Mouse (Mus musculus) fat pad, adult 2 months (tissue): ENCODE results near the gene Aoc3.
"Not testable (repeated sequence)": the region's sequence is repeated elsewhere in the genome, so short reads cannot be mapped to it uniquely, and the experiment has no call there.

Experiments used
- DNase-seq: peaks from one replicate; pipeline ENCODE4 v3.0.0-alpha.2; 2011; ENCODE audit warnings: low read depth, low spot score; ENCODE audit errors: extremely low read depth

Aoc3 gene

DNA sequence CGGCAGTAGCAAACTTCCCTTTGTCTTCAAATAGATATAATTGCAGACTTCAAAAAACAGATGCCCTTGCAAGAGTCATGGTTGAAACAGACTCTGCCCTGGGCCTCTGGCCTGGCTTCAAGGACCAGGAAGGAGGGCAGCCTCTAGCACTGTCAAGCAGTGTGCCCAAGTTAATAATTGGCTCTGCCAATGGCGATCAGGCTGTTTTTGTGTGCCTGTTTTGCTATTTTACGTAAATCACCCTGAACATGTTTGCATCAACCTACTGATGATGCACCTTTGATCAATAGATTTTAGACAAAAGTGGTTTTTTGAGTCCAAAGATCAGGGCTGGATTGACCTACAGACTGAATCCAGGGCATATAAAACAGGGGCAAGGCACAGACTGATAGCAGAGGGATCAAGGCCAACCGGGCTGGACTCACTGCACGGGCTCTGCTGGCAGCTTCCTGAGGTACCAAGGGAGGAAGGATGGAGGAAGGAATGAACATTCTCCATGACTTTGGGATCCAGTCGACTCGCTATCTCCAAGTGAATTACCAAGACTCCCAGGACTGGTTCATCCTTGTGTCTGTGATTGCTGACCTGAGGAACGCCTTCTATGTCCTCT is 37.0 kb downstream of the Aoc3 start, which contains the start of gene G6pc:
Gene G6pc (plus strand): TSS at position 236 of the 610 bp plus-strand sequence.
- no peak for DNase-seq

DNA sequence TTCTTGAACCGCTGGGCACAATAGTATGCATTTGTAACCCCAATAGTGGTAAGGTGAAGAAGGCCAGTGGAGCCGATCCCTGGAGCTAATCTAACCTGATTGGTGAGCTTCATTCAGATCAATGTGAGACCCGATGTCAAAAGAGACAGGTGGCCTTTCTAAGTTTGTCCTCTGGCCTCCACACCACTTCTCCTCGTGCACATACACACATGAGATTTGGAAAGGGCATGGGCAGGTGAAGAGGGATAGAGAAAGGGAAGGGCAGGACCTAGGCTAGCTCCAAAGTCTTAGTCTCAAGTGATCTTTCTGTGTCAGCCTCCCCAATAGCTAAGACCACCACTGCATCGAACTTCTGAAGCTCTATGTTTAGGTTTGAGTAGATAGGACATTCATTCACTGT is 39.7 kb downstream of the Aoc3 start:
- DNase-seq, result no peak

DNA sequence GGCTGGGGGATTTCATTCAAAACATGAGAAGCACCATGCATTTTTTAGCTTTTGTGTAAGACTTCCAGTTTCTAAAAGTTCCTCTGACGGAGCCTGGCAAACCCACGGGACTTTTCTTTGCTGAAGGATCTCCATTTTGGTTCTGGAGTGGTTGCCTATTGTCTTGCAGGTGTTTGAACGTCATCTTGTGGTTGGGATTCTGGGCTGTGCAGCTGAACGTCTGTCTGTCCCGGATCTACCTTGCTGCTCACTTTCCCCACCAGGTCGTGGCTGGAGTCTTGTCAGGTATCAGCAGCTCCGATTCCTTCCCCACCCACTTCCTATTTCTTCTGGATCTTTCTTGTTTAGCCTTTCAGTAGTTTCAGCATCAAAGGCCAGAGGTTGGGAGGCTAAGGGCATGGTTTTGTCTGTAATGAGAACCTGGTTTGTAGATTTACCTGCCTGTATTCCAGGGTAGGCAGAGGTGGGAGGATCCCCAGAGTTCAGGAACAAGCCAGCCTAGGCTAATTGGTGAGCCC is 44.1 kb downstream of the Aoc3 start:
- no peak for DNase-seq

DNA sequence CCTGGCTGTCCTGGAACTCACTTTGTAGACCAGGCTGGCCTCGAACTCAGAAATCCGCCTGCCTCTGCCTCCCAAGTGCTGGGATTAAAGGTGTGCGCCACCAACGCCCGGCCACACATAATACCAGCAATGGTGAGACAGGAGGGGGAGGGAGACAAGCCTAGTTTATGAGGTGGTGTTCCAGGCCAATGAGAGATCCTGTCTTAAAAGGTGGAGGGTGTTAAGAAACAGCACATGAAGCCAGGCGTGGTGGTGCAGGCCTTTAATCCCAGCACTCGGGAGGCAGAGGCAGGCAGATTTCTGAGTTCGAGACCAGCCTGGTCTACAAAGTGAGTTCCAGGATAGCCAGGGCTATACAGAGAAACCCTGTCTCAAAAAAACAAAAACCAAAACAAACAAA is 47.8 kb downstream of the Aoc3 start:
- not testable (repeated sequence) for DNase-seq

DNA sequence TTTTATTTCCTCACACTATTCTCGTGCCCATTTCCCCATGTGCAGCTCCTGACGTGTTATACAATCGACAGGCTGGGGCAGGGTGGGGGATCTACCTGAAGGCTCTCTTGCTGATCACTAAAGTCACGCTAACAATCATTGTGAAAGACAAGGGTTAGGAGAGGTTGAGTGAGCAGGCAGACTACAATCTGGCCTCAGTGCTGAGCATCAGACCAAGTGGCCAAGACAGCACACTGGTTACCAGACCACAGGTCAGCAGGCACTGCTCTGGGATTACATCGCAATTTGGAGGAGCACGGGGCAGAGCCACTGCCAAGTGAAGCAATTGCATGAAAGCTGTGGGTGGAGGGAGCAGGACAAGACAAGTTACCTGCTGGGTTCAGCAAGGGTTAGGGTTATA is 48.5 kb downstream of the Aoc3 start:
- DNase-seq, result peak; percentile 99

DNA sequence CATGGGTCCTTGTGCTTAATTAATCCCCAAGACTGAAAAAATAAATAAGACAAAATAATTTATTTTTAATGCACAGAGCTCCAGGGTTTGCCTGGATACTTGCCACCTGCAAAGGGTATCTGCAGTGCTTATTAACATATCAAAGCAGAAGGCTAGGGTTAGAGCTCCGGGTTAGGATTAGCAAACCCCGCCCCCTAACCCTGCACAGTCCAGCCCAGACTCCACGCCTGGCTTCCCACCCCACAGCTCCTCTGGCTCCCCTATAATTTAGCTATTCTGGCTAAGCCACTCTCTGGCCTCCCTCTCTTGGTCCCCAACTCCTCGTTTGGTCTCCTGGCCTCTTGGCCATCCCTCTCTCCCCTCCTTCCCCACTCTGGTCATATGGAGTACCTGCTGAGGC is 51.4 kb downstream of the Aoc3 start:
- DNase-seq, result no peak
